Mouse (Mus musculus) midbrain, embryonic 10.5 days (tissue): ENCODE measurements around the gene Apaf1. TPM values are rescaled to one million over a fixed set of nuclear protein-coding genes. Genes with fewer than 3 reads are reported as not detected.

Source experiments
- DNase-seq: peaks from one replicate; pipeline ENCODE4 v3.0.0-alpha.2; 2017; ENCODE audit warnings: low spot score
- H3K27ac ChIP-seq: fragments of 300-500 bp; sonication (generic); replicated peaks from 2 replicates; pipeline ENCODE4 v1.5.1; 2016; ENCODE audit warnings: mild to moderate bottlenecking
- H3K27me3 ChIP-seq: fragments of 300-500 bp; sonication (generic); 2 replicates; pipeline ENCODE4 v1.6.1; 2016; ENCODE audit warnings: low read depth, mild to moderate bottlenecking; ENCODE audit not compliant: poor library complexity, severe bottlenecking
- H3K36me3 ChIP-seq: fragments of 300-500 bp; sonication (generic); 2 replicates; pipeline ENCODE4 v1.6.1; 2016; ENCODE audit warnings: mild to moderate bottlenecking, moderate library complexity
- H3K4me1 ChIP-seq: fragments of 300-500 bp; sonication (generic); 2 replicates; pipeline ENCODE4 v1.6.1; 2016
- H3K4me3 ChIP-seq: fragments of 300-500 bp; sonication (generic); 2 replicates; pipeline ENCODE4 v1.5.1; 2016; ENCODE audit warnings: mild to moderate bottlenecking, moderate library complexity
- H3K9me3 ChIP-seq: fragments of 300-500 bp; sonication (generic); replicated peaks from 2 replicates; pipeline ENCODE4 v1.6.1; 2016; ENCODE audit warnings: mild to moderate bottlenecking
- WGBS: fragments of 180-500 bp; shearing (Covaris S2); methylation state at CpG from one replicate; pipeline ENCODE4 v1.1.7; 2016; 5-methylcytosine and 5-hydroxymethylcytosine counted together
- polyA plus RNA-seq: library from polyadenylated mRNA; unstranded; fragments of >200 nt; fragmentation: Nextera tagmentation; extraction: Ambion mirVana; gene quantifications from 2 replicates; pipeline ENCODE4 v1.2.1, GENCODE M21; 2016

The Apaf1 gene
- polyA plus RNA-seq, result 18.1 and 21.5 TPM in 2 replicates

DNA sequence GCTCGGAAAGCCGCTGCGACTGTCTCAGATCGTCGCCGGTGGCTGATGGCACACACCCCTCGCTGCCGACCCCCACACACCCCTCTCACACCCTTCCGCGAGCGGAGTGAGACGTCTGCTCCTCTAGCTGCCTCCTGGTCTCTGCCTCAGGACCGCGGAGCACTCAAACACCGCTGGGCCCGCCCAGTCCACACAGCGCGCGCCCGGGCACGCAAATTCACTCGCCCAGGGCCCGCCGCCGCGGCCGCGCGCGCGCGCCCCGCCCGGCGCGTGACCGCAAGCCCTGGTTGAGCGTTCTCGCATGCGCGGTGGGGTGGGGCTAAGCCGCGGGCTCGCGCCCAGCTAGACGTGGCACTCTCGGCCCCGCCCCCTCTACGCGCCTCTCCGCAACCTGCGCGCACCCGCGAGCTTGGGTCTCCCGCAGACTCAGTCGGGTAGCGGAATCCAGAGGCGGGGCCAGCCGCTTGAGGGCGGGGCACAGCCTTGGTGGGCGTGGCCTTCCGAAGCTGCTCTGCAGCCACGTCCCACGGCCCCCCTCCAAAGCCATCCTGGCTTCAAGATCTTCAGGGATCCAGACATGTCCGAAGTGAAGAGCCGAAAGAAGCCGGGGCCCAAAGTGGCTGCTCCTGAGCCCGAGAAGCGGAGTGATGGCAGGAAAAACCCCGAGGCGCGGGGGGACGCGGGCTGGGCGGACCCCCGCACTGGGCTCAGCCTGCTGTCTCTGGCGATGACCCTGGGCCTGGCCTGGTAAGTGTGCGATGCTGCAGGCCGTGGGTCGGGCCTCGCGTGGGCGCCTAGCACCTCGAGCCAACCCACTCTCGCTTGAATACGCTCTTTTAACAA lies at the start of gene Apaf1, which contains the start of gene Ikbip:
Gene Apaf1, minus strand, starts transcription at position 221 of the 843 bp plus-strand sequence.
Gene Ikbip, plus strand, starts transcription at position 391 of the 843 bp plus-strand sequence.
- DNase-seq, result peak; percentile 100
- Histone ChIP-seq H3K4me3 (peak within 1 kb of the TSS; percentile 88), H3K27ac (peak within 1 kb of the TSS; percentile 93), H3K9me3 (no peaks in the 10 kb centered on the region), H3K27me3 (no peaks in the 10 kb centered on the region), H3K4me1 (peaks cover 19% of the 10 kb centered on the region), H3K36me3 (peaks cover 14% of the 10 kb centered on the region)
- under 1% methylated on average over 87 of the region's 87 CpGs for WGBS

- no peaks in the 10 kb centered on the region for H3K36me3 ChIP-seq
- no peaks in the 10 kb centered on the region for H3K27me3 ChIP-seq
- H3K4me3 ChIP-seq, result no peak overlapping the region
- DNase-seq, result no peak
- no peaks in the 10 kb centered on the region for H3K9me3 ChIP-seq
- H3K4me1 ChIP-seq, result no peaks in the 10 kb centered on the region
- 88% methylated on average over 1 of the region's 1 CpGs for WGBS
- no peak overlapping the region for H3K27ac ChIP-seq
Measured at GRCm38 (mm10) chr10:91131565-91131964, 49.0 kb upstream of the Apaf1 start.

DNA sequence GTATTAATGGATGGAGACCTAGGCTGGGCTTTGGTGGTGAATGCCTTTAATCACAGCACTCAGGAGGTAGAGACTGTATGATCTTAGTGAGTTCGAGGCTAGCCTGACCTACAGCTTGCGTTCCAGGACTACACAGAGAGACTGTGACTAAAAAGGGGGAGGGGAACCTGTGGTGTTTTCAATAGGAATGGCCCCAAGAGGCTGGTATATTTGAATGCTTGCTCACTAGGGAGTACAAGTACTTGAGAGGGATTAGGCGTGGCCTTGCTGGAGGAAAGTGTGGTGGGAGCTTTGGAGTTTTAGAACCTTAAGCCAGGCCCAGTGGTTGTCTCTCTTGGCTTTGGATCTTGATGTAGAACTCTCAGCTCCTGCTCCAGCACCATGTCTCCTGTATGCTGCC lies 48.2 kb upstream of the Apaf1 start:
- no peak for DNase-seq
- no peaks in the 10 kb centered on the region for H3K4me1 ChIP-seq
- WGBS, result 74% methylated on average over 3 of the region's 3 CpGs
- no peaks in the 10 kb centered on the region for H3K36me3 ChIP-seq
- H3K27ac ChIP-seq, result no peak overlapping the region
- no peaks in the 10 kb centered on the region for H3K9me3 ChIP-seq
- H3K4me3 ChIP-seq, result no peak overlapping the region
- no peaks in the 10 kb centered on the region for H3K27me3 ChIP-seq

DNA sequence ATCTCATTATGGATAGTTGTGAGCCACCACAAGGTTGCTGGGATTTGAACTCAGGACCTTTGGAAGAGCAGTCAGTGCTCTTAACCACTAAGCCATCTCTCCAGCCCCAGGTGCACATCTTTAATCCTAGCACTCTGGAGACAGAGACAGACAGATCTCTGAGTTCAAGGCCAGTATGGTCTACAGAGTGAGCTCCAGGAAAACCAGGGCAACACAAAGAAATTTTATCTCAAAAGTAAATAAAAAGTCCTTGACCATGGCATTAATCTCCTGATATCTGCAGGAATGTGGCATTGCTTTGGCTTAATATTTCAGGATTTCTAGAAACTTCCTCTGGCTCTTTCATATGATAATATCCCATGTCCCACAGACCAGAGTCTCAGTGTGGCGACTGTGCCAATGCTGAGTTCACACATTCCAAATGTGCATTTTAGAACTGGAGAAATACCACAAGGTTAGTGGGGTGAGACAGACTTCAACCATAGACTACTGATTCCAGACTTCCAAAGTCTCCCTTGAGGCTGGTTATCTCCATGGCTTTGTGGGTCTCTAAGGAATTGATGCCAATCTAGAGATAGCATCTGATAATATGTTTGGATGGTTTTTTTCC lies 46.1 kb upstream of the Apaf1 start:
- Histone ChIP-seq H3K9me3 (no peaks in the 10 kb centered on the region), H3K27me3 (no peaks in the 10 kb centered on the region), H3K4me3 (no peak overlapping the region), H3K36me3 (no peaks in the 10 kb centered on the region), H3K4me1 (peaks cover 5% of the 10 kb centered on the region; the same call in 1 of the 2 replicates), H3K27ac (no peak overlapping the region)
- DNase-seq, result no peak
- 85% methylated on average over 1 of the region's 1 CpGs for WGBS

DNA sequence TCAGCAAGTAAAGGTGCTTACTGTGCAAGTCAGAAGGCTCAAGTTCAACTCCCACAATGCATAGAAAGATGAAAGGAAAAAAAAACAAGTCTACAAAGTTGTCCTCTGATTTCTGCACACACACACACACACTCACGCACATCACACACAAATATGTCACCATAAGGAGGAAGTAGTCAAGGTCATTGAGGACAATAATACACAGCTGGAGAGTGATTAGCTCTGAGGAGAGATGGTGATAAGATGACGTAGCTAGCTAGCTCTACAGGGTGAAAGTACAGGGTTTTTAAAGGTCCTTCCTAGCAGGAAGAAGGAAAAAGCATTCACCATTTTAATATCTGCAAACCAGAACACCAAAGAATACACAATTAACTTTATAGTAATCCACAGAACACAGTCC lies 44.8 kb upstream of the Apaf1 start:
- no peaks in the 10 kb centered on the region for H3K27me3 ChIP-seq
- no peak overlapping the region for H3K27ac ChIP-seq
- H3K9me3 ChIP-seq, result no peaks in the 10 kb centered on the region
- H3K36me3 ChIP-seq, result 0 out of 2 replicates have a peak, but pooled peaks cover 2% of the 10 kb centered on the region
- DNase-seq, result no peak
- no peak overlapping the region for H3K4me3 ChIP-seq
- peaks cover 12% of the 10 kb centered on the region for H3K4me1 ChIP-seq
- 80% methylated on average over 2 of the region's 2 CpGs for WGBS

GRCm38 (mm10) chr10:91126618-91127355 lies 44.2 kb upstream of the Apaf1 start:
- Histone ChIP-seq H3K9me3 (no peaks in the 10 kb centered on the region), H3K4me1 (peaks cover 18% of the 10 kb centered on the region), H3K36me3 (peaks cover 8% of the 10 kb centered on the region), H3K27ac (no peak overlapping the region), H3K27me3 (no peaks in the 10 kb centered on the region), H3K4me3 (no peak overlapping the region)
- no peak for DNase-seq
- WGBS, result 73% methylated on average over 10 of the region's 10 CpGs

DNA sequence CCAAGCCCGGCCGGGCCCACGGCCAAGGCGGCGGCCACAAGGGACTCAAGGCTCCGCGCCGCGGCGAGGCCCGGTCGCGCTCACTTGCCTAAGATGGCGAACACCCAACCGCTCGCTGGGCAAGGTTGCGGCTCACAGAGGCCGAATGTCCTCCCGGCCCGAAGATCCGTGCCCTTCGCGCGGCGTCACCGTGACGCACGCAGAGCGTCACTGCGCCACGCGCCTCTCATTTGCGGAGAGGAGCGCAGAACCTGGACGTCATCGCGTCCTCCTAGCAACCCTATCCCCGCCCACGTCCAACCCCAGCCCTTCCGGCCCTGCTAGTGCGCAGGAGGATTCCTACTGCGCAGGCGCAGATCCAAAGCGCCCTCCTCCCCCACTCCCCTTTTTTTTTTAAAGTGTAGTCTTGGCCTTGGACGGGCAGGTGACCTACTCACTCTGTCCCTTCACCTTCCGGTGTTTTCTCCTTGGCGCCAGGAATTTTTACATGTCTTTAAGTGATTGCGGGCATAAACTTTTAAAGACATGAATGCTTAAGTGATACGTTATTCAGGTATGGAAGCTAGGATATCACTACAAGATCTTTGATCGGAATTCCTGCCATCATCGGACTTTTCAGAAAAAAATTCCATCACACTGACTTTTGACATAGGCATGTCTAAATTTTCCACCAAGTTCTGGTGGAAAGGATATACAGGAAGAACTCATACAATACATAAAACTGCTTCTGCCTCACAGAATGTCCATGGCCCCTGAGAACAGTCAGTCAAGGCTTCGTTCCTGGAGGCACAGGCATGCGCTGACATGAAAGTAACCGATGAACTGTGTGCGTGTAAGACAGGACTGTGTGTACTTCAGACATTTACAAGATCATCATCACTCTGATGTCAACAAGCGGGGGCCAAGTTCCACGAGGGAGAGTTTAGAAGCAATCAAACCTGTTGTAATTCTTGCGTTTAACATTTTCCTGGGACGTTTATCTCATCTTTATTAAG lies 41.6 kb upstream of the Apaf1 start, which contains the start of gene Slc25a3:
Gene Slc25a3, minus strand, starts transcription at position 232 of the 995 bp plus-strand sequence.
- Histone ChIP-seq H3K27ac (peak within 1 kb of the TSS; percentile 93), H3K36me3 (peaks cover 35% of the 10 kb centered on the region), H3K27me3 (no peaks in the 10 kb centered on the region), H3K4me3 (peak within 1 kb of the TSS; percentile 77), H3K9me3 (no peaks in the 10 kb centered on the region), H3K4me1 (peaks cover 19% of the 10 kb centered on the region)
- WGBS, result 15% methylated on average over 59 of the region's 59 CpGs
- peak; percentile 97 for DNase-seq

GRCm38 (mm10) chr10:91123281-91123827 lies 40.8 kb upstream of the Apaf1 start:
- 1% methylated on average over 35 of the region's 44 CpGs for WGBS
- peak overlapping the region; percentile 93 for H3K27ac ChIP-seq
- peaks cover 19% of the 10 kb centered on the region for H3K4me1 ChIP-seq
- peak overlapping the region; percentile 77 for H3K4me3 ChIP-seq
- H3K36me3 ChIP-seq, result peaks cover 42% of the 10 kb centered on the region
- no peaks in the 10 kb centered on the region for H3K9me3 ChIP-seq
- H3K27me3 ChIP-seq, result no peaks in the 10 kb centered on the region
- no peak for DNase-seq

DNA sequence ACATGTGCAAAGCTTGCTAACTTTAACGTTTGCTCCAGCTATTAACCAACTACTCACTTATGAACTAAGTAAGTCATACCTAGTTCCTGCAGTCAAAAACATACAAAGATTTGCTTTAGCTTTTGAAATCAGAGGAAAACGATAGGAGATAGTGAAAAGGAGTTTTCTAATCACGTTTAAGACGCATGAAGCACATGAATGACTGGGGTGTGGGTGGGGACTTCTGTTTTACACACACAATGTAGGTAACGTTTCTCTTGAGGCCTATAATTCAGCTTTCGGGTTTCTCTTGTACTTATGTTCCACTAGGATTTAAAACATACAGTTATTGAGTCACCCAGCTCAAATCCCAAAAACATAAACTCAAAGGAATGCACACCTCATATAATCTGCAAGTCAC lies 40.1 kb upstream of the Apaf1 start:
- DNase-seq, result no peak
- 49% methylated on average over 6 of the region's 6 CpGs for WGBS
- Histone ChIP-seq H3K9me3 (no peaks in the 10 kb centered on the region), H3K4me3 (peak overlapping the region; percentile 77), H3K27me3 (no peaks in the 10 kb centered on the region), H3K36me3 (peaks cover 50% of the 10 kb centered on the region), H3K27ac (peak overlapping the region; percentile 93), H3K4me1 (peaks cover 19% of the 10 kb centered on the region)

DNA sequence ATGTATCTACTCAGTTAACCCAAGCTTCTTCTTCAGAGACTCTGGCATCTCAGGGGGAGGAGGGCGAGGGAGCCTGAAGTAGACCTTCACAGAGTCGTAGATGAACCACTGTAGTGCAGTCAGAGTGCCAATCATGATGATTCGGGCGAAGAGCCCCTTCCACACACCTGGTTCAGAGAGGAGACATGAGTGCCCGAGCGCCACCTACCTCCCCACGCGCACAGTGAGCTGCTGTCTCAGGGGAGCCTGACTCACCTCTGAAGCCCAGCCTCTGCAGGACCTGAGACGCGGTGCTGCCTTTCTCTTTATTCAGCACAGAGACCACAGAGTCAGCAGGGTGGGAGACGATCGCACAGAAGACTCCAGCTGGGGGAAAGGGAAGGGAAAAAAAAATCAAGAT lies 34.4 kb upstream of the Apaf1 start:
- WGBS, result 93% methylated on average over 12 of the region's 12 CpGs
- peaks cover 100% of the 10 kb centered on the region for H3K36me3 ChIP-seq

GRCm38 (mm10) chr10:91109841-91110240 lies 27.3 kb upstream of the Apaf1 start:
- no peaks in the 10 kb centered on the region for H3K27me3 ChIP-seq
- WGBS, result 80% methylated on average over 4 of the region's 4 CpGs
- peaks cover 31% of the 10 kb centered on the region for H3K36me3 ChIP-seq
- no peak for DNase-seq
- peaks cover 9% of the 10 kb centered on the region; the same call in 1 of the 2 replicates for H3K9me3 ChIP-seq
- no peaks in the 10 kb centered on the region for H3K4me1 ChIP-seq
- no peak overlapping the region for H3K4me3 ChIP-seq
- no peak overlapping the region for H3K27ac ChIP-seq

More for the DNA sequence above, 34.4 kb upstream of the Apaf1 start:
- Histone ChIP-seq H3K4me3 (no peak overlapping the region), H3K9me3 (peaks cover 13% of the 10 kb centered on the region; the same call in 1 of the 2 replicates), H3K27ac (no peak overlapping the region), H3K27me3 (no peaks in the 10 kb centered on the region), H3K4me1 (peaks cover 3% of the 10 kb centered on the region)
- DNase-seq, result no peak
